Mouse (Mus musculus) lung, postnatal 0 days (tissue): Measurements from ENCODE around the gene Vwa3b.

Experiments used
- CTCF ChIP-seq: IDR thresholded peaks from 2 replicates; pipeline ENCODE4 v1.5.1; 2016; ENCODE audit warnings: antibody characterized with exemption, mild to moderate bottlenecking
- EP300 ChIP-seq: IDR thresholded peaks from 2 replicates; pipeline ENCODE4 v1.6.1; 2016; ENCODE audit warnings: antibody characterized with exemption, mild to moderate bottlenecking, control low read depth

- TF ChIP-seq EP300 (no peak), CTCF (no peak)
These were observed 1.7 kb upstream of the Vwa3b start for GRCm38 (mm10) chr1:37024736-37025135.
